Mouse (Mus musculus) ovary, adult 18-20 months (tissue): ENCODE results near the gene Trpv4.

Source experiments
- DNase-seq: peaks from one replicate; pipeline ENCODE4 v3.0.0; 2022; ENCODE audit warnings: low spot score, mixed read lengths

Trpv4 gene

DNA sequence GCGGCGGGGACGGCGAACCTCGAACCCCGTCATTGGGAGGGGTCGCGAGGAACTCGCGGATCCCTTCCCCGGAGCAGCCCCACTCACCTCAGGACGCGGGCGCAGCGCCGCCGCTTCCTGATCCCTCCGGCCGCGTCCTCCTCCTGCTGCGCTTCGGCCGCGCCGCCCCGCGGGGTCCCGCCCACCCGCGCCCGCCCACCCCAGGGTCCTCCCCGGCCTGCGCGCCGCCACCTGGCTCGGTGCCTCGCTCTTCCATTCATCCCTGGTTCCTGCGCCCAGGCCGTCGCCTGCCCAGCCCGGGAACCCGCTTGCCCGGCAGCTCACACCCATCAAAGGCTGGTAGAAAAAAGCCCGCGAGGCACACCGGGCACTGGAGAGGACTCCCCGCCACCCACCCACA lies at the start of gene Trpv4:
Trpv4 (minus strand) TSS at position 167 of the 400 bp plus-strand sequence.
- no peak for DNase-seq

DNA sequence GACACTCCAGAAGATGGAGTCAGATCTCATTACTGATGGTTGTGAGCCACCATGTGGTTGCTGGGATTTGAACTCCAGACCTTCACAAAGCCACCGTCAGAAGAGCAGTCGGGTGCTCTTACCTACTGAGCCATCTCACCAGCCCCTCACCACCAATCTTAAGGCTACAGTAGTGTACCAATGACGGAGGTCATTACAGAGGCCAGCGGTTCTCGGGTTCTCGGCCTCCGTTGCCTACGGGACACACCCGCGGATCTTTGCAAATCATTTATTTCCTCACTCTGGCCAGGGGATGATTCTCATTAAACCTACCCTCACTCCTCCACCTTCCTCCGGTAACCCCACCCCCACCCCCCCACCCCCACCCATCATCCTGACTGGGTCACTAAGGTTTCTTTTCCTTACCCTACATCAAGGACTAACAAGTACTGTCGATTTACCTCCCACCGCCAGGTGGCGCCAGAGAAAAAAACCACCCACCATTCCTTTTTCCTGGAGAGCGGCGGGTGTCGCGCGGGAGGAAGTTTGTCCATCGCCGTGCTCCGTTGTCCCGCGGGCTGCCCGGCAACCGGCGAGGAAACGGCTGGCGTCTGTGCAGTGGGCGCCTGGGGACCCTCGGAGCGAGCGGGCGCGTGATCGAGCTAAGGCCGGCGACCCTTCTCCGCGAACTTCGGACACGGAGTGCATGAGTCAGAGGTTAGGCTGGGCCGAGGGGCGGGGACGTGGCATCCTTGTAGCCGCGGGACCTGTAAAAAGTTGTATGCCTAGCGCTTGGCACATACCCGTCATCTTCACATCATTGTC lies 49.2 kb upstream of the Trpv4 start, which contains the start of gene Tchp:
Tchp (plus strand) TSS at position 496 of the 804 bp plus-strand sequence.
- DNase-seq = peak; percentile 83

GRCm38 (mm10) chr5:114702403-114703392 lies 44.5 kb upstream of the Trpv4 start:
- DNase-seq = no peak

- no peak for DNase-seq
These were observed 40.8 kb upstream of the Trpv4 start for GRCm38 (mm10) chr5:114699015-114699414.

DNA sequence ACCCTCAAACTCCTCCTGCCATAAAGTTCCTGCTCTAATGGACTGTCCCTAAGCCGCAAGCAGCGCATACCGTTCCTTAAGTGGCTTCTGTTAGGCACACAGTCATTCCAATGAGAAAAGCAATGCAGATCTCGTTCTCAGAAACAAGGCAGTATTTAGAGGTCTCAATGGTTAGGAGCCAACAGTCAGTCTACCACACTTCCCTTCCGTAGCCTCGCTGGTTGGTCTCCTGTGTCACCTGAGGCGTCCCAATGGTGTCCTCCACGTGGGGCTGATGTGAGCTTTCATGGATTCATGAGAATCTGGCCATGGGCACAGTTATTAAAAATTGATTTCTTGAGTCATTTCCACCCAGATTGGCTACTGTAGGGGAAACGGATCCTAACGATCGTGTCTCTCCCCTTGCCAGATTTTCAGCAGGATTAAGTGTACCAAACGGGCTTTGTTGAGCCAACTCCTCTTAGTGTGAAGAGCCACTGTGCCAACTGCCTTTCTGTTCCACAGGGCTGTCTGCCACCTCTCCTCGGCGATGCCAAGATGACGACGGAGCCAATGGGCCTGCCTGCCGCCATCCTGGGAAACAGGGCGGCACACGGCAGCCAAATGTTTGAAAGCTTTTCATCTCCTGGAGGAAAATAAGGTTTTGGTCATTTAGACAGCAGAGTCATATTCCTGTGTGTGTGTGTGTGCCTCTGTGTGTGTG lies 40.0 kb upstream of the Trpv4 start:
- no peak for DNase-seq

DNA sequence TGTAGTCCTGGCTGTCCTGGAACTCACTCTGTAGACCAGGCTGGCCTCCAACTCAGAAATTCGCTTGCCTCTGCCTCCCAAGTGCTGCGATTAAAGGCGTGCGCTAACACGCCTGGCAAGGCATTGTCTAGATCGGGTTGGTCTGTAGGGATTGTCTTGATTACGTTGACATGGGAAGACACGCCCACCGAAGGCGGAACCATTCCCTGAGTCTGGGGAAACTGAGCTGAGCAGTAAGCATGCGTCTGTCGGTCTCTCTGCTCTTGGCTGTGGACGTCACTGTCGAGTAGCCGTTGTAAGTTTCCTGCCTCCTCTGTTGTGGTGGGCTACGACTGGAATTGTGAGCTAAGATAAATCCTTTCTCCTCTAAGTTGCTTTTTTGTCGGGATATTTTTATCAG lies 38.7 kb upstream of the Trpv4 start:
- no peak for DNase-seq

DNA sequence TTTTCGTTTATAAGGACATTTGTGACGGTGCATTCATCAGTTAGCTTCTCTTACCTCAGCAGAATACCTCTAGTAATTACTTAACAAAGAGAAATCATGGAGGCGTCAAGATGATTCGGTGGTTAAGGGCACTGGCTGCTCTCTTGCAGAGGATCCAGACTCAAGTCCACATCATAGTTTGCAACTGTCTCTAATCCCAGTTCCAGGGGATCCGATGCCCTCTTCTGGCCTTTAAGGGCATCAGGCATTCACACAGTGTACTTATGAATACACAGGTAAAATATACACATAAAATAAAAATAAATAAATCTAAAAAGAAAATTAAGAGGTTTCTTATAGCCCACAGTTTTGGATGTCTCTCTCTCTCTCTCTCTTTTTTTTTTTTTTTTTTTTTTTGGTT lies 37.6 kb upstream of the Trpv4 start:
- no peak for DNase-seq

DNA sequence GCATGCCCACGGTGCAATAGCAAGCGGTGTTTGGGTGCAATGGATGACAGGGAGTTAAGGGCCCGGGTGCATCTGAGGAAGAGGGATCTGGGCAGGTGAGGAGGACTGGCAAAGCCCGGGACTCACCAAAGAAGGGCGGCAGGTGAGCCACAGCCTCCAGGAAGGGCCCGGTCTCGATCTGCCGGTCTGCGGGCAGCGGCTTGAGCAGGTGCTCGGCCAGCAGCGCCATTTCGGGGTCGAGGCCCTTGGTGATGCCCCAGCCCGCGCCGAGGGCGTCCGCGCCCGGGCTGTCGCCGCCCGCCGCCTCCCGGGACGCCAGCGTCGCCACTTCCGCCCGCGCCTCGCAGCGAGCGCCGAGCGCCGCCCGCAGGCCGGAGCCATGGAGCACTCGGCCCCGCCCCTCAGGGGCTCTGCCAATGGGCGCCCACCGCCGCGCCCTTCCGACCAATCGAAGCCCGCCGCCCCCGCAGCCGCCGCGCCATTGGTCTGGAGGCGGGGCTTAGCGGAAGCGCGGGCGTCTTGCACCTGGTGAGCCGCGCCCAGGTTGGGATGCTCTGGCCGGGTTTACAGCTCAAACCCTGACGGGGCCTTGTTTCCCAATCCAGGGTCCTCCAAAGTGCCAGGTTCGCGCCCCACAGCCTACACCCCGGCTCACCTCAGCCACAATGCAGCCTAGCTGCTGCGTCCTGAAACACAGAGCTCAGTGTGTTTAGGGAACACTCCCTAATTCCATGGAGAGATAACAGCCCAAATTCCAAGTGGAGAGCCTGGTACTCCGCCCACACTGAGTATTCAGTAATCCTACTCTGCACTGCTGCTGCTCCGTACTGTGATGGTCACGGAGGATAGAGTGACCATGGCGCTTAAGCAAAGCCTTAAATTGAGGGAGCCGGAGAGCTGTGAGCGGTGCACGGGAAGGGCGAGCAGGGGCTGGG lies 32.7 kb upstream of the Trpv4 start, which contains the start of gene Gltp:
Gltp (minus strand) TSS at position 352 of the 935 bp plus-strand sequence.
- peak; percentile 86 for DNase-seq

- no peak for DNase-seq
These were observed 31.6 kb upstream of the Trpv4 start for GRCm38 (mm10) chr5:114689700-114690366.

GRCm38 (mm10) chr5:114688703-114689102 lies 30.5 kb upstream of the Trpv4 start:
- DNase-seq = no peak

DNA sequence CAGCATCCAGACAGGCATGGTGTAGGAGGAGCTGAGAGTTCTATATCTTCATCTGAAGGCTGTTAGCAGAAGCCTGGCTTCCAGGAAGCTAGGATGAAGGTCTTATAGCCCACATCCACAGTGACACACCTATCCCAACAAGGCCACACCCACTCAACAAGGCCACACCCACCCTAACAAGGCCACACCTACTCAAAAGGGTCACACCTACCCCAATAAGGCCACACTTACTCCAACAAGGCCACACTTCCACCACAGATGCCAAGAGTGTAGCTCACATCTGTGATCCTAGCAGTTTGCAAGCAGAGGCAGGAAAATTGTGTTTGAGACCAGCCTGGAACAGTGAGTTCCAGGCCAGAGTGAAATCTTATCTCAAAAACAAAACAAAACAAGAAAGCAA lies 29.7 kb upstream of the Trpv4 start:
- no peak for DNase-seq

- DNase-seq = no peak
These were observed 28.5 kb upstream of the Trpv4 start for GRCm38 (mm10) chr5:114686726-114687210.

DNA sequence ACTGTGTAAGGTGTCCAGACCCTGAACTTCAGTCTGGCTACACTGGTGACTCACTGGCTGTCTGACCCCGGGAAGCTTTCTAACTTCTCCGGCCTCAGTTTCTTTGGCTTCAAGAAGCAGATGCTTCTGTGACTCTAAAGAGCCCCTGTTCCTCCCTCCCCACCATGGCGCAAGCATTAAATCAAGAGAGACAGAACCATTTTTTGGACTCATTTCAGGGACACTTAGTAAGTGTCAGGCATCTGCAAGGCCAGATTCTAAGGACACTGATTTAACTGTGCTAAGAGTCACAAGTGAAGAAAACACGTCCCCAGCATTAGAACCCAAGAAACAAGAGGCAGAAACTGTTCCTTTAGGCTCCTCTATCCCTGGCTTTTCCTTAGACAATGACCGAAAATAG lies 27.8 kb upstream of the Trpv4 start:
- no peak for DNase-seq

GRCm38 (mm10) chr5:114681717-114682116 lies 23.5 kb upstream of the Trpv4 start:
- no peak for DNase-seq

DNA sequence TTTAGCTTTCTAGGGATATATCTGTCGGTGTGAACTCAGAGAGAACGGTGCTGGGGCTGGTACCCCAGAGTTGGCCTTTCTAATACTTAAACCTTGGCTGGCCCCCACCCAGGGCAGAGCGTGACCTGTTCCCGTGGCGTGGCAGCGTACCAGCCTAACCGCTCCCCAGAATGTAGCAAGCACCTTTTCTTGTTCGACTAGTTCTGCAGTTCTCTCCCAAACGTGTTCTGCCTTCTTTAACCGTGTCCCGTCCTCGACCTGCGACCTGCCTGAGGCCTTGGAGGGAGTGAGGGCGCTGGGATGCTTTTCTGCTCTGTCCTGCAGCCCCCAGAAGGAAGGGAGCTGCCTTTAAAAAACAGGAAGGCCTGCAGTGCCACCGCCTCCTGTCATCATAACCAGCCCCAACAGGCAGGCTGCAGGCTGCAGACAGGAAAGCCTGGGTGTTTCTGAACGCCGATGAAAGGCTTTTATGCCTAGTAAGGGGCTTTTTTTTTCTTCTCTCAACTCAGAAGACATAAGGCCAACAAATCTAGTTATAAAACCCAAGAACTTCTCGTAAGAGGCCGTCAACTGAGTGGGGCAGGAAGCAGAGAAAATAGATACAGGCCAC lies 22.6 kb upstream of the Trpv4 start:
- no peak for DNase-seq

DNA sequence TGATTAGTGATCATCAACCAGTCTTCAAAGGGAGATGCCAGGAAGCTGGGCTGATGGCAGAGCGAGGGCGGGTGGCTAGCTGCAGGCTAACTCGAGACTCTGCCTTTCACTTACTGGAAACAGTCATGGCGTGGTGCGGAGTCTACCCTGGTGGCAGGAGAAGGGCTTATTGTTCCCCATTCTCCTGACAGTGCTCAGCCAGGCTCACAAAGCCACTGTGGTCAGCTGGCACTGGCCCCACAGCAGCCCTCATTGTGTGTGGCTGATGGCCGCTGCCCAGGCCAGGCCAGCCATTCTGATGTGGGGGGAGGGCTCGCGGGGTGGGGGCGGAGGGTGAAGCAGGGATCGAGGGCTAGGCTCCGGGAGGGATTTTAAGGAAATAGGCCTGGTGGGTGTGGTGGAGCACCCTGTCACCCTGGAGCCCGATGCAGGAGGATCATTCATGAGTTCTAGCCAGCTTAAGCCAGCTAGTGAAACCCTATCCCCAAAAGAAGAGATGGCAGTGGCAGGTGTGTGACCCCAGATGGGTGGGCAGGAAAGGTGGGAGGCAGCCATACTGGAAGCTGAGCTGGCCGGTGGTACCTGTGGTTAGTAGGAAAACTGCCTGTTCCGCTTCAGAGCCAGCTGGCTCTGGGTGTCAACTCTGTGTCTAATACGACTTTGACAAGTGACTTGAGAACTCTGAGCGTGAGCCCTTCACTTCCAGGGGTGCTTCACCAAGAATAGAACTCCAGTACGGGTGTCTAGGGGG lies 21.8 kb upstream of the Trpv4 start:
- no peak for DNase-seq

DNA sequence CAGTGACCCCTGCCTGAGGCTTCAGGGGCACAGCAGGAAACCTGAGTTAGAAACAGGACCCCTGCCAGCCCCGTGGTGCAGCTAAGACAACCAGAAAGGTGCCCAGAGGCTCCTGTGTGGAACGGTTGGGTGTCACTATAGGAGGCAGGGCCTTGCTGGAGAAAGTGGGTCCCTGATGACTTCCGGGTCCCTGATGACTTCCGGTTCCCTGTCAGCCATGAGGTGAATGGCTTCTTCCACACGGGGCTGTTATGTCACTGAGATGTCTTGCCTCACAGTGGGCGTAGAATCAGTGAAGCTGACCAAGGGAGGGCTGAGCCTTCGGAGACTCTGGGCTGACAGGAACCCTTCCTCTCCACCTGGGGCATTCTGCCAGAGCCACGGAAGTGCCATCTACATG lies 16.4 kb upstream of the Trpv4 start:
- DNase-seq = no peak

DNA sequence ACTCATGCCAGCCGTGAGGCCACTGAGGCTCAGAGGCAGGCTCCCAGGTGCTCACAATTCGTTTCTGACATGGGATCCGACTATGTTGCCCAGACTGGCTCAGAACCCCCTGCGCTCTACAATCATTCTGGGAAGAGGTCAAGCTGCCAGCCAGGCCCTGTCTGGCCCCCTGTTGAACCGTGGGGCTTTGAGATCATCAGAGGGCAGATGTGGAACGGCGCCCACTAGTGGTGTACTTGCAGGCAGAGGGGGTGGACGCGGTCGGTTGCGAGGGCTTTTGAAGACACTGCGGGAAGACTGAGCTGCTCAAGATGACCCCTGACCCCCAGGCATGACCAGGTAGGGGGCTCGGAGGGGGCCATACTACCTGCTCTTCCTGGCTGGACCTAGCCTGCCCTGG lies 14.9 kb upstream of the Trpv4 start:
- no peak for DNase-seq

DNA sequence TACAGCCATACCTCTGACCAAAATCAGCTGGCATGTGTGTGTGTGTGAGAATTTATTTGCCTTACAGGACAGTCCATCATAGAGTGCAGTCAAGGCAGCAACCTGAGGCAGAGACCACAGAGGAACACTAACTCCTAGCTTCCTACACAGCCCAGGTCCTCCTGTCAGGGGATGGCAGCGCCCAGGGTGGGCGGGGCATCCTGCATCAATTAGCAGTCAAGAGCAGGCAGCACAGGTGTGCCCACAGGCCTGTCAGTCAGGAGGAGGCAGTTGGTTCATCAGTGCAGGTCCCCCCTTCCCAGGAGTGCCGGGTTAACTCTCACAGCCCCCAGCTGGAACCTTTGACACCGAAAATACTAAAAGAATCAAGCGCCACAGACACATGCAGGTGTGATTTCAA lies 10.8 kb upstream of the Trpv4 start:
- no peak for DNase-seq
